Mouse (Mus musculus) forebrain, embryonic 12.5 days (tissue): ENCODE measurements around the gene Entpd2. TPM values are rescaled to one million over a fixed set of nuclear protein-coding genes. Genes with fewer than 3 reads are reported as not detected.

Experiments used
- ATAC-seq: fragments of 200-750 bp; cut with Nextera tagmentation; 2 replicates; pipeline ENCODE4 v1.8.0; 2017; ENCODE audit warnings: moderate TSS enrichment; ENCODE audit not compliant: low FRiP score
- H3K27ac ChIP-seq: fragments of 300-500 bp; sonication (generic); 2 replicates; pipeline ENCODE4 v1.5.1; 2016; ENCODE audit warnings: mild to moderate bottlenecking
- H3K27me3 ChIP-seq: fragments of 300-500 bp; sonication (generic); 2 replicates; pipeline ENCODE4 v1.6.1; 2016; ENCODE audit warnings: mild to moderate bottlenecking
- H3K36me3 ChIP-seq: fragments of 300-500 bp; sonication (generic); replicated peaks from 2 replicates; pipeline ENCODE4 v1.6.1; 2016; ENCODE audit warnings: mild to moderate bottlenecking
- H3K4me1 ChIP-seq: fragments of 300-500 bp; sonication (generic); 2 replicates; pipeline ENCODE4 v1.6.1; 2016
- H3K4me2 ChIP-seq: fragments of 300-500 bp; sonication (generic); 2 replicates; pipeline ENCODE4 v1.6.1; 2016; ENCODE audit warnings: mild to moderate bottlenecking, moderate library complexity
- H3K4me3 ChIP-seq: fragments of 300-500 bp; sonication (generic); replicated peaks from 2 replicates; pipeline ENCODE4 v1.5.1; 2016; ENCODE audit warnings: mild to moderate bottlenecking
- H3K9ac ChIP-seq: fragments of 300-500 bp; sonication (generic); 2 replicates; pipeline ENCODE4 v1.6.1; 2016; ENCODE audit warnings: mild to moderate bottlenecking
- H3K9me3 ChIP-seq: fragments of 300-500 bp; sonication (generic); 2 replicates; pipeline ENCODE4 v1.6.1; 2016
- WGBS: fragments of 180-500 bp; shearing (Covaris S2); methylation state at CpG from one replicate; pipeline ENCODE4 v1.1.7; 2016; 5-methylcytosine and 5-hydroxymethylcytosine counted together
- polyA plus RNA-seq: library from polyadenylated mRNA; unstranded; fragments of >200 nt; fragmentation: Nextera tagmentation; extraction: Ambion mirVana; gene quantifications from 2 replicates; pipeline ENCODE4 v1.2.1, GENCODE M21; 2016

Gene Entpd2
- polyA plus RNA-seq, 1 experiment from 2014 or later: 0.22 TPM

DNA sequence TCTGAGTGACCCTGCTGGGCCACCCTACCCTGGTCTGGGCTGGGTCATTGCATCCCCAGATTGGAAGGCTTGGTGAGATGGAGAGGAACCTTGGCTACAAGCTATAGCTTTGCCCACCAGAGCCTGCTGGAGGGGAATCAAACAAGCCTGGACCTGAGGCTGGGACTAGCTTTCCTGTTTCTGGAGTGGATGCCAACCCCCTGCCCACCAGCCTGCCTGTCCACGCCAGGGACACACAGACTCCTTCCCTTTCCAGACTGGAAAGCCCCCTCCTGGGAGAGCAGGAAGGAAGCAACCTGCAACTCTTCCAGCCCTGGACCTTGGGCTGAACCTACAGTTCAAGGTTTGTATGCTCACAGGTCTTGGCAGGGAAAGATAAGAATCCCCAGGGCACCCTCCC is 28.0 kb downstream of the Entpd2 start:
- ATAC-seq: no peak
- WGBS: 53% methylated on average over 1 of the region's 1 CpGs

DNA sequence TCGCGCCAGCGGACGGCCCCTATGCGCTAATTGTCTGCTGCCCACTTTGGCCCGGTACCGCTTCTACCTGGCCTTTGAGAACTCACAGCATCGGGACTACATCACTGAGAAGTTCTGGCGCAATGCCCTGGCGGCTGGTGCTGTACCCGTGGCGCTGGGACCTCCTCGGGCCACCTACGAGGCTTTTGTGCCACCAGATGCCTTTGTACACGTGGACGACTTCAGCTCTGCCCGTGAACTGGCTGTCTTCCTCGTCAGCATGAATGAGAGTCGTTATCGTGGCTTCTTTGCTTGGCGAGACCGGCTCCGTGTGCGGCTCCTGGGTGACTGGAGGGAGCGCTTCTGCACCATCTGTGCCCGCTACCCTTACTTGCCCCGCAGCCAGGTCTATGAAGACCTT is 29.8 kb downstream of the Entpd2 start:
- Histone ChIP-seq H3K36me3 (no peaks in the 10 kb centered on the region), H3K27me3 (peaks cover 54% of the 10 kb centered on the region), H3K4me3 (no peak overlapping the region), H3K27ac (no peak overlapping the region), H3K9me3 (no peaks in the 10 kb centered on the region), H3K4me1 (peaks cover 16% of the 10 kb centered on the region), H3K9ac (no peak overlapping the region), H3K4me2 (no peak overlapping the region)
- 47% methylated on average over 27 of the region's 27 CpGs for WGBS
- no peak for ATAC-seq

More for the DNA sequence above, 28.0 kb downstream of the Entpd2 start:
- Histone ChIP-seq H3K4me3 (no peak overlapping the region), H3K4me1 (no peaks in the 10 kb centered on the region), H3K9ac (no peak overlapping the region), H3K27ac (no peak overlapping the region), H3K36me3 (no peaks in the 10 kb centered on the region), H3K9me3 (no peaks in the 10 kb centered on the region), H3K4me2 (no peak overlapping the region), H3K27me3 (peaks cover 43% of the 10 kb centered on the region)

- H3K27ac ChIP-seq: no peak overlapping the region
- H3K4me3 ChIP-seq: no peak overlapping the region
- 31% methylated on average over 5 of the region's 5 CpGs for WGBS
- H3K4me2 ChIP-seq: no peak overlapping the region
- H3K9me3 ChIP-seq: no peaks in the 10 kb centered on the region
- no peak overlapping the region; the same call in 1 of the 2 replicates for H3K9ac ChIP-seq
- ATAC-seq: 0 out of 2 replicates have a peak, but pooled peaks have one; percentile 4
- peaks cover 57% of the 10 kb centered on the region for H3K27me3 ChIP-seq
- H3K4me1 ChIP-seq: peaks cover 22% of the 10 kb centered on the region
- H3K36me3 ChIP-seq: no peaks in the 10 kb centered on the region
These were observed 31.1 kb downstream of the Entpd2 start for GRCm38 (mm10) chr2:25426721-25427191.

DNA sequence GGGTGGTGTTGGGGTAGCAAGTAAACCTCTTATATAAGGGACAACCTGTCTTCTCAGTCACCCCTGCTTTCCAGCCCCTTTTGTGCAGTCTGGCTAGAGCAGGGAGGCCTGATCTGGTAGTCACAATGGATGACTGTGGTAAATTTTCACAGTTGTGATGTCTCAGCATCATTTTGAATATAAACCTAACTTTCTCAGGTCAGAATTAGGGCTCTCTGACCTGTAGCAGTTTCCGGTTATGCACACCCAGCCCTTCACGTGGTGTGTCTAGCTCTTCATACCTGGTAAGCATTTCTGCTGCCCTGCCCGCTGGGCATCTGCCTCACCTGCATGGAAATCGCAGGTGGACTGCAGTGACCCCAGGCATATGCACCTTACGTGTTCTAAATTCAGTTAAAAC is 31.6 kb downstream of the Entpd2 start:
- WGBS: 96% methylated on average over 5 of the region's 5 CpGs
- peaks cover 57% of the 10 kb centered on the region for H3K27me3 ChIP-seq
- no peak for ATAC-seq
- no peak overlapping the region for H3K27ac ChIP-seq
- no peak overlapping the region for H3K4me3 ChIP-seq
- no peaks in the 10 kb centered on the region for H3K36me3 ChIP-seq
- H3K9ac ChIP-seq: no peak overlapping the region
- H3K4me1 ChIP-seq: peaks cover 22% of the 10 kb centered on the region
- H3K9me3 ChIP-seq: no peaks in the 10 kb centered on the region
- no peak overlapping the region for H3K4me2 ChIP-seq

DNA sequence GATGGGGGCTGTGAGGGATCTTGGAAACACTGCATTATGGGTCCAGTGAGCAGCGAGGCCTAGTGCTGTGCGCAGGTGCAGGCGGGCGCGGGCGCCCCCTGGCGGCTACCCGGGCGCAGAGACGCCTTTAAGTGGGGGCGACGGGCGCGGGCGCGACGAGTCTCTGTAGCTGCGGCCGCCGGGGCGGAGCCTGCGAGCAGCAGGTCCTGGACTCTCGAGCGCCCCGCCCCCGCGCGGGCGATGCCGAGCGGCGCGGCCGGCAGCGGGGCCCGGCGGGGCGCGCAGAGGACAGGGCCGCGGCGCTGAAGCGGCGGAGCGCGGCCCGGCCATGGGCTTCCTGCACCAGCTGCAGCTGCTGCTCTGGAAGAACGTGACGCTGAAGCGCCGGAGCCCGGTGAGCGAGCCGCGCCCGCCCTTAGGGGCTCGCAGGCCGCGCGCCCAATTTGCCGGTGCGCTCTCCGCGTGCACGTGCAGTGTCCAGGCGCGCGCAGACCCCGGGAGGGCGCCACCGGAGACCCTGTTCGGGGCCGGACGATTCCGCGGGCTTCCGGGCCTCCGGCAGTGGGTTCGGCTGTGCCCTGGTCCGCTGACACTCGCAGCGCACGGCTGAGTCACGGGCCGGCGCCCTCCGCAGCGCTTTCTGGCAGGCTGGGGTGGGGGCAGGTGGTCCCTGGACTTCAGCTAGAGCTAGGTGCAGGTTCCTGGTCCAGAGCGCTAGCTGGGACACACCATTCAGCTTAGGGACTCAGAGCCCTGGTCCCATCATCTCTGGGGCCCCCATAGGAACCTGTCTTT is 33.0 kb downstream of the Entpd2 start, which contains the start of gene Abca2:
TSS of gene Abca2 (plus strand) at position 262 of the 795 bp plus-strand sequence.
- H3K4me1 ChIP-seq: peaks cover 22% of the 10 kb centered on the region

GRCm38 (mm10) chr2:25429435-25430180 is 33.9 kb downstream of the Entpd2 start:
- H3K36me3 ChIP-seq: peaks cover 2% of the 10 kb centered on the region
- peak overlapping the region; percentile 79 for H3K4me2 ChIP-seq
- H3K27ac ChIP-seq: no peak overlapping the region
- 68% methylated on average over 5 of the region's 5 CpGs for WGBS
- H3K27me3 ChIP-seq: peaks cover 36% of the 10 kb centered on the region
- no peak for ATAC-seq
- H3K9ac ChIP-seq: peak overlapping the region; percentile 77
- H3K4me1 ChIP-seq: peaks cover 22% of the 10 kb centered on the region
- no peaks in the 10 kb centered on the region for H3K9me3 ChIP-seq
- H3K4me3 ChIP-seq: peak overlapping the region; percentile 72

More for the DNA sequence above, 33.0 kb downstream of the Entpd2 start, which contains the start of gene Abca2:
- peak within 1 kb of the TSS; percentile 77 for H3K9ac ChIP-seq
- WGBS: under 1% methylated on average over 88 of the region's 89 CpGs
- no peaks in the 10 kb centered on the region; the same call in 1 of the 2 replicates for H3K36me3 ChIP-seq
- peak within 1 kb of the TSS; percentile 72 for H3K4me3 ChIP-seq
- H3K27me3 ChIP-seq: peaks cover 46% of the 10 kb centered on the region
- peak within 1 kb of the TSS; percentile 79 for H3K4me2 ChIP-seq
- peak; percentile 91 for ATAC-seq
- peak within 1 kb of the TSS; percentile 82 for H3K27ac ChIP-seq
- no peaks in the 10 kb centered on the region for H3K9me3 ChIP-seq

DNA sequence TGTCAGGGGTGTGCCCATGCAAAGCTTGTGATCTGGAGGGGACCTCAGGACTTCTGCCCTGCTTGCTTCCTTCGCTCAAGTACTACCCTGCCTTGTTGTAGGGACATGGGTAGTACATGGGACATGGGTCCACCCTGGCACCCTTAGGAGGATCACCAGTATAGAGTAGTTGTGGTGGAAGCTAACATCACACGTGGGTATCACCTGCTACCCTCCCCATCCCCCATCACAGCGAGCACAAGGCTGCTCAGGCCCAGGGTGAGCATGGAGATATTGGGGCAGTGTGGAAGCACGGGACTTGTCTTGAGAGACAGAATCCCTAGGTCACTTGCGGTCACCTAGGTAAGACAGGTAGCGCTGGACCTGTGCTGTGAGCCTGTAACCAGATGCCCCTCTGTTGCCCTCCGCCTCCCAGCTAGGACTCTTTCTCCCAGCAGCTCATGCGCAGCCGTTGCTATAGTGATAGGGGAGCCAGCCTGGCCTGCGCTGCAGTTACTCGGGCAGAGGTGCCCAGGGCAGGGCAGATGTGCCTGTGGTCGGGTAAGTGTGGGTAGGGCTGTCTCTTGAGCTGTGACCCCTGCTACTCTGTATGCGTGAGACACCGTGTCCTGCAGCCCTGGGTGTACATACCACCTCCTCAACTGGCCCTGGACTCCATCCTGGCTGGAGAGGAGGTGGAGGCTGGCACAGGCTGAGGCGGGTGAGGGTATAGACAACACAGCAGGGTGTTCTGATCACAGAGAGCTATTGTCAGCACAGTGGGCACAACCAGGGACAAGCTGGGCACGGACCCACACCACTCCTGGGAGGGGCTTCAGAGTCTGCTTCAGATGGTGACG is 34.9 kb downstream of the Entpd2 start:
- no peak for ATAC-seq
- H3K36me3 ChIP-seq: peaks cover 9% of the 10 kb centered on the region
- H3K27ac ChIP-seq: no peak overlapping the region; the same call in 1 of the 2 replicates
- H3K27me3 ChIP-seq: peaks cover 26% of the 10 kb centered on the region
- 66% methylated on average over 17 of the region's 17 CpGs for WGBS
- H3K4me3 ChIP-seq: no peak overlapping the region
- H3K9ac ChIP-seq: 0 out of 2 replicates have a peak overlapping the region, but pooled peaks have one; percentile 77
- H3K9me3 ChIP-seq: no peaks in the 10 kb centered on the region
- H3K4me2 ChIP-seq: no peak overlapping the region
- peaks cover 22% of the 10 kb centered on the region for H3K4me1 ChIP-seq

- peaks cover 18% of the 10 kb centered on the region; the same call in 1 of the 2 replicates for H3K27me3 ChIP-seq
- H3K9ac ChIP-seq: no peak overlapping the region
- H3K4me2 ChIP-seq: no peak overlapping the region
- peaks cover 22% of the 10 kb centered on the region for H3K4me1 ChIP-seq
- no peak overlapping the region; the same call in 1 of the 2 replicates for H3K27ac ChIP-seq
- no peak overlapping the region for H3K4me3 ChIP-seq
- no peak for ATAC-seq
- WGBS: 74% methylated on average over 6 of the region's 6 CpGs
- H3K9me3 ChIP-seq: no peaks in the 10 kb centered on the region
- peaks cover 14% of the 10 kb centered on the region for H3K36me3 ChIP-seq
These were observed 35.7 kb downstream of the Entpd2 start for GRCm38 (mm10) chr2:25431308-25431855.

DNA sequence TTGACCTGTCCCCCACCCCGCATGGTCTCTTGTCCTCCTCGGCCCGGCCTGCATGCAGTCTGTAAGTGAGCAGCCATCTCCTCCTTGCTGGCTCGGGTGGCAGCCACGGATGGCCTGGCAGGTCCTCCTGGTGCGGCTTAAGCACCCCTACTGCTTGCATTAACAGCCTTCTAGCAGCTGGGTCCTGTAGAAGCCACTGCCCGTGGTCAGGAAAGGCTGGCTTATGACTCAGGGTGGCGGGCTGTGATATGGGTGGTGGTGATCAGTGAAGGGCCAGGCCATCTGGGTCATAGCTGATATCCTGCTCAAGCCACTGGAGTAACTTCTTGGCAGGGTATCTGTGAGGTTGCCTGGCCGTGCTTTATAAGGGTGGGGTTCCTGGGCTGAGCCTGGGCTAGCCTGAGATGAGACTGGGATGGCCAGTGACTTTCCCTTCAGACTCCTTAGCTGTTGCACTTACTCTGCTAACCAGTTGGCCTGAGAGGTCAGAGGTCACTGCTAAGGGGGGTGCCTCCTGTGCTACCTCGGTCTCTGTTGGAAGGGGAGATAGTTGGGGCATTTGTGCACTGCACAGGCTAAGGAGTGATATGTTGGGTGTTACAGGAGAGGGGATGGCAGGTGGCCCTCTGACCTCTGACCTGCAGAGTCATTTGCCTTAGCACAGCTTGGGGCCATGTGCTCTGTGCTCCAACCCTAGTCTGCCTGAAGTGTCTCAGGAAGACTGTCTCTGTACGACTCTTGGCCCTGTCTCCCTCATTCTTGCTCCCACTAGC is 36.8 kb downstream of the Entpd2 start:
- H3K9ac ChIP-seq: no peak overlapping the region
- 81% methylated on average over 11 of the region's 11 CpGs for WGBS
- no peaks in the 10 kb centered on the region for H3K9me3 ChIP-seq
- H3K27ac ChIP-seq: no peak overlapping the region
- H3K27me3 ChIP-seq: peaks cover 15% of the 10 kb centered on the region; the same call in 1 of the 2 replicates
- no peak overlapping the region for H3K4me2 ChIP-seq
- peaks cover 22% of the 10 kb centered on the region for H3K4me1 ChIP-seq
- peaks cover 25% of the 10 kb centered on the region for H3K36me3 ChIP-seq
- ATAC-seq: no peak
- no peak overlapping the region for H3K4me3 ChIP-seq

GRCm38 (mm10) chr2:25433101-25433500 is 37.4 kb downstream of the Entpd2 start:
- Histone ChIP-seq H3K36me3 (peaks cover 30% of the 10 kb centered on the region), H3K27me3 (peaks cover 15% of the 10 kb centered on the region; the same call in 1 of the 2 replicates), H3K9me3 (no peaks in the 10 kb centered on the region), H3K9ac (no peak overlapping the region), H3K4me2 (no peak overlapping the region), H3K4me1 (peaks cover 22% of the 10 kb centered on the region), H3K27ac (no peak overlapping the region), H3K4me3 (no peak overlapping the region)
- no peak for ATAC-seq
- 90% methylated on average over 17 of the region's 17 CpGs for WGBS

DNA sequence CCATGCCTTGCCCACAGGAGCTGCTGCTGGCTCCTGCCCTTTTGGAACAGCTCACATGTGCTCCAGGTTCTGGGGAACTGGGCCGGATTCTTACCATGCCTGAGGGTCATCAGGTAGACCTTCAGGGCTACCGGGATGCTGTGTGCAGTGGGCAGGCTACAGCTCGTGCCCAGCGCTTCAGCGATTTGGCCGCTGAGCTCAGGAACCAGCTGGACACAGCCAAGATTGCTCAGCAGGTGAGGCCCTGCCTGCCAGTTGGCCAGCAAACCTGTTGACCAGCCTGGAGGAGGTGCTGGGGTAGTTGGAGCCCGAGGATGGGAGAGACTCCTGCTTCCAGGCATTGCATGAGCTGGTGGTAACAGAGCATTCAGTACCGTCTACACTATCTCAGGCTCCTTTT is 38.6 kb downstream of the Entpd2 start:
- Histone ChIP-seq H3K27me3 (peaks cover 13% of the 10 kb centered on the region; the same call in 1 of the 2 replicates), H3K27ac (no peak overlapping the region), H3K36me3 (peaks cover 42% of the 10 kb centered on the region), H3K9me3 (no peaks in the 10 kb centered on the region), H3K4me3 (no peak overlapping the region), H3K9ac (no peak overlapping the region), H3K4me1 (peaks cover 17% of the 10 kb centered on the region), H3K4me2 (no peak overlapping the region)
- 85% methylated on average over 8 of the region's 8 CpGs for WGBS
- ATAC-seq: no peak
